Mouse (Mus musculus): ENCODE measurements at regions not wholly inside any gene's neighbourhood (a gene's known extent, or its start where the extent isn't known, plus 50 kb on each side); places are given as distances from the start of the nearest gene placed in this dataset.

- no peak for DNase-seq (ENCODE audit: low spot score in 2 of 2)
Measured at GRCm38 (mm10) chr10:111694227-111695200, 188.4 kb downstream of the Phlda1 start.

DNA sequence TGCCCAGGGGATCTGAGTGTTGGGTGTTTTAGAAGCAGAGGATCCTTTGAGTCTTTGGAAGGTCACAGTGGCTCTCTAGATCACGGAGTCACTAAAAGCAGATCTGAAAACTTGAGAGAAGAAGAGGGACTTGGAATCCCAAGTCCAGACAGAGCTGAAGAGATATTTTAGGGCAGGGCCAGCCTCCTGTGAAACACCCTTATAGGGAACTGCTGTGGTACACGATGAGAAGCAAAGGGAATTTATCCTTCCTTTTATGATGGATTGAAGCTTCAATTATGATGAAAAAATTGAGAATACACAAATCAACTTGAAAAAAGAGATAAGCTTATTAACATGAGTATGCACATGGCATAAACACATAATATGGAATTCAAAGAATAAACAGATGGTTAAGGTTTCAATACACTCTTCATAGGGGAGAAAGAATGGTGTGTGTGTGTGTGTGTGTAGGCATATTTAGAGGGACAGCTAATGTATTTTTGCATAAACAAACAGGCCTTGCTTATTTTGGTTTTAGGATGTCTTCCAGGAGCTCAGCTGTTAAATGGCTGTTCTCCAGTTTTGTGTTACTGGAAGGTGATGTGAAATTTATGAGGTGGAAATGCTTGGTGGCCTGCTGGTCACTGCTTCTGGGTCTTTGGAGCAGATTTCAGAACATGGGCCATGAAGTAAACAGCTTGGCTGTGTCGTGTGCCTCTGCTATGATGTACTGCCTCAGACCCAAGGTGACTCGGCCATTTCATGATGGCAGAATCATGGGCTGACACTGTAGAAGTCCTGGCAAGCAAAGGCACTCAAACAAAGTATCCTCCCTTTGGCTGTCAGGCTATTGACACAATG, 190.1 kb downstream of the Phlda1 start:
- no peak for DNase-seq (ENCODE audit: low spot score in 2 of 2)

GRCm38 (mm10) chr10:111696987-111697386, 190.9 kb downstream of the Phlda1 start:
- no peak for DNase-seq (ENCODE audit: low spot score in 2 of 2)

DNA sequence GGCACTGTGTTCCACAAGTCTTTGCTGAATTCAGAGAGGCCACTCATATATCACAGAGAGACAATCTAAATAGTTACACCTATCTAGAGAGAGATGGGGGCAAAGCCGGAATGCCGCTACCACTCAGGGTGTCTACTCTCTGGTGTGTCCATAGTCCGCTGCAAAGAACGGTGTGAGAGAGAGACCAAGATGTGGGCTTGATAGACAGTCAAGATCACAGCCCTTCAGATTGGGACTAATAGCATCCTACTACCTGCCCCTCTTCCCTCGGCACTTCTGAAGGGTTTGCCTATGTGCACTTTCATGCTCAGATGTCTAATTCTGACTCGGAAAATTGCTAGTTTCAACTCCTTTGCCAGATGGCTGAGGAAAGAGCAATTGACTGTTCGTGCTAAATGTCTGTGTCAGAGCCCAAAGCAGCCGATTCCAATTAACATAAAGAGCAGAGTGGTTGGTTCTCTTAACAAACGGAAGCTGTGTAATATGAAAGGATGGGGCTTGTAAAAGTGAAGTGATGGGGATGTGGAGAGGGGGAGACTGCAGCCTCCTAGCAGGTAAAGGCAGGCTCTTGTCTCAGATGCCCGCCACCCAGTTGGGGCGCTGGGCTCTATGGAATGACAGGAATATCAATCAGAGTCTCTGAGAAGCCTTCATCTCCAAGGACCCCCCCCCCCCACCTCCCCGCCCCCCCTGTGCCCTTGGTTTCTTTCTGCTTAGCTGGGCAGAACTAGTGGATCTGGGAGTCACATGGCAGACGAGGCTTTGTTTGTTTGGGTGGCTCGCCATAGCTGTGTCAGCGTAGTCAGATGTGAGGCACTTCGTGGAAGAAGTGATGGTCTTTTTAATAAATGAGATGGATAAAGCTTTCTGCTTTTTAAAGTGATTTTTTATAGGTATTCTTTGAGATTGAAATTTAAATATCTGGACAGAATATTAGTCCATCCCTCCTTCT, 193.7 kb downstream of the Phlda1 start:
- DNase-seq (ENCODE audit: low spot score in 2 of 2) = no peak

DNA sequence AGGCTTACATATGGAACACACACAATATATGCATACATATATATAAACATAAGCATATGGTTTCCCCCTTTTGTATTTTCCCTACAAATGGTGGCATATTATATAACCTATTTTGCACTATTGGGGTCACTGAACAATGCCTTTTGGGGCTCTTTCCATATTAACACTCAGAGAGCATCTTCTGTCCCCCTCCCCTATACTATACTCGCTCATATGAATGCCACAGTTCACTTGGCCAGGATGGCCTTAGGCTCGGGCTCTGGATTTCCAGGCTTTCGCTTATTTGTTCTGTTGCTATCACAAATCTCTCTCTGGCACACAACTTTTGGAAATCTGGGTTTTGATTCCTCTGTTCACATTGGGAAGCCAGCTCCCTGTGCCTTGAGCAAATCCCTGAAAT, 194.5 kb downstream of the Phlda1 start:
- DNase-seq (ENCODE audit: low spot score in 2 of 2) = no peak

GRCm38 (mm10) chr10:111701138-111701537, 195.1 kb downstream of the Phlda1 start:
- DNase-seq (ENCODE audit: low spot score in 2 of 2) = no peak

DNA sequence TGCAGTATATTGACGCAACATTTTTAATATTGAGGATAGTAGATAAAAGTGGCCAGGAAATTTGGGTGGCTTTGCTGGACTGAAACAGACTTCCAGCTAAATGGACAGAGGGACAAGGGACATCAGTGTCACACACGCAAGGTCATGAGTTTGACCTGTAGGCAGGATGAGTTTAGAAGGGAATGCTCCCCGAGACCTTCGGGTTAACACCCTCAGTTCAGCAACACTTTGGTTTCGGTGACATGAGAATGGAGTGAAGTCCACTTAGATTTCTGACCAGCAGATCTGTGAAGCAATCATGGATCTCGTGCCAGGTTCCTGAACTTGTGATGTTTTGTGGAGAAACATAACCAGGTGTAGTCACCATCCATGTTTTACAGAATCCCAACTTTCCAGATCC, 196.3 kb downstream of the Phlda1 start:
- no peak for DNase-seq (ENCODE audit: low spot score in 2 of 2)

DNA sequence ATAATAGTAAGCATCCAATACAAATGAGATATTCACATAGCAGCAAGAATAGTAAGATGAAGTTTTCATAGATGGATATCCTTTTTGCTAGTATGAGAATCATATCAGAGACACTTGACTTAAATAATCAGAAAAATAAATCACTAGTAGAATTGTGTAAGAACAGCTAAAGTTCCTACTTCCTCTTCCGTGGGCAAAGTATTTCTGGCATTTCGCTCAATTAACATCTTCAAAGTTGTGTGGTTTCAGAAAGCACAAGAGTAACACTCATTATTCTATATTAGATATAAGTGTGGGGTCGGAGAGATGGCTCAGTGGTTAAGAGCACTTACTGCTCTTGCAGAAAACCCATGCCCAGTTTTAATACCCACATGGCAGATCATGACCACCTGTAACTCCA, 197.4 kb downstream of the Phlda1 start:
- DNase-seq (ENCODE audit: low spot score in 2 of 2) = no peak

DNA sequence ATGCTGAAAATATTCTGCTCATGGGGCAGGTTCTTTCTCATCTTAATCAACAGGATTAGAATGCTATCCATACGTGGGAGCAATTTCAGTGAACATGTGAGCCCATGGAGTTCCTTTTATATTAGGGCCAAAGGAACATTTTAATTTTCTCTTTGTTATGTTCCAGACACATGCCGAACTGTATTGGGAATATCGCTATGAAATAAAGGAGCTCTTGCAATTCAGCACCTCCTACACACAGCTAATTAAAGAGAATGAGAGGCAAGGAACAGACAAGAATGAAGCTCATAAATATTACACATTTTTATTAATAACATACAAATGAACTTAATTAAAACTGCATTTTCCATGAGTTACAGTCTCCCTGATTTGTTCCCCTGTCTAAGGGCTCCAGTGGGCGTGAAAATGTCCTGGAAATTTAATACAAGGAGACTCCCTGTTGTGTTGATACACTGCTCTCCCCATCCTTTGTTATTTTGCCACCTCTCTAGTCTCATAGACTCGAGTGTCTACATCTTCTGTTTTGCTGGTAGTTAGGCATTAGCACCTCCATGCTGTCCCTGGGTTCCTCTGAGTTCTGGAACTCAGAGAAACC, 205.5 kb downstream of the Phlda1 start:
- no peak for DNase-seq (ENCODE audit: low spot score in 2 of 2)

GRCm38 (mm10) chr10:111712991-111713390, 206.9 kb downstream of the Phlda1 start:
- DNase-seq (ENCODE audit: low spot score in 2 of 2) = no peak

- no peak for DNase-seq (ENCODE audit: low spot score in 2 of 2)
Measured at GRCm38 (mm10) chr10:111713676-111714075, 207.6 kb downstream of the Phlda1 start.

DNA sequence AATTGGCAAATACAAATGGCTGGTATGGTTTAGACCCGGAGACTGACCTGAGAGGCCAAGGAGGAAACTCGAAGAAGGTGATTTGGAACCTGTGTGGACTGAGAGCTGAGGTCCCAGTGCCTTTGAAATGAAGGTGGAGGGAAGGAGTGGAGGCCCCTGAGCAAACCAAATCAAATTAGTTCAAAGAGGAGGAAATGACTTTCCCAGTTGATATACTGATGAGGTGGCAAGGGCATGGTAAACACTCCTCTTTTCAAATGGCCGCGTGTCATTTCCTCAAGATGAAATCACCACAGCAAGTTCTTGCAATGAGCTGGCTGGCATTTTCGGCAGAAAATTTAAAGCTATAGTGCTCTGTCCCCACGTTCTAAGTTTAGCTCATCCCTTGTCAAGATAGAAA, 209.1 kb downstream of the Phlda1 start:
- DNase-seq (ENCODE audit: low spot score in 2 of 2) = no peak

DNA sequence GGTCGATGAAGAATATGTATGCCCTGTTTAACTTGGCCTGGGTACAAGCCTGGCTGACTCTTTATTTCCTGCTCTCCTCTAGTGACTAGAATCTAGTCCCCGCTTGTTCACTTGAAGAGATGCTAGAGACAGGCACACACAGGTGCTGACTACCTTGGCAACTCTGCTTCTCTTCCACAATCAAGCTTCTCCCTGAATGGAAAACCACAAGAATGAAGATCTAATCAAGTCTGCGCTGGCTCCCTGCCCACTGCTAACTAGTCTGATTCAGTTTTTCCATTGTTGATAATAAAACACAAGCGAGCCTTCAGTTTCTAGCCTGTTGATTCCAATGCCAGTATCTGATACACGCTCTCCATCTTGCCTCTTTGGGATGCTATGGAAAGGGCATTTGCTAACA, 213.5 kb downstream of the Phlda1 start:
- no peak for DNase-seq (ENCODE audit: low spot score in 2 of 2)

- DNase-seq (ENCODE audit: low spot score in 2 of 2) = no peak
Measured at GRCm38 (mm10) chr10:111721068-111721467, 215.0 kb downstream of the Phlda1 start.

- no peak for DNase-seq (ENCODE audit: low spot score in 2 of 2)
Measured at GRCm38 (mm10) chr10:111723885-111724284, 217.8 kb downstream of the Phlda1 start.

DNA sequence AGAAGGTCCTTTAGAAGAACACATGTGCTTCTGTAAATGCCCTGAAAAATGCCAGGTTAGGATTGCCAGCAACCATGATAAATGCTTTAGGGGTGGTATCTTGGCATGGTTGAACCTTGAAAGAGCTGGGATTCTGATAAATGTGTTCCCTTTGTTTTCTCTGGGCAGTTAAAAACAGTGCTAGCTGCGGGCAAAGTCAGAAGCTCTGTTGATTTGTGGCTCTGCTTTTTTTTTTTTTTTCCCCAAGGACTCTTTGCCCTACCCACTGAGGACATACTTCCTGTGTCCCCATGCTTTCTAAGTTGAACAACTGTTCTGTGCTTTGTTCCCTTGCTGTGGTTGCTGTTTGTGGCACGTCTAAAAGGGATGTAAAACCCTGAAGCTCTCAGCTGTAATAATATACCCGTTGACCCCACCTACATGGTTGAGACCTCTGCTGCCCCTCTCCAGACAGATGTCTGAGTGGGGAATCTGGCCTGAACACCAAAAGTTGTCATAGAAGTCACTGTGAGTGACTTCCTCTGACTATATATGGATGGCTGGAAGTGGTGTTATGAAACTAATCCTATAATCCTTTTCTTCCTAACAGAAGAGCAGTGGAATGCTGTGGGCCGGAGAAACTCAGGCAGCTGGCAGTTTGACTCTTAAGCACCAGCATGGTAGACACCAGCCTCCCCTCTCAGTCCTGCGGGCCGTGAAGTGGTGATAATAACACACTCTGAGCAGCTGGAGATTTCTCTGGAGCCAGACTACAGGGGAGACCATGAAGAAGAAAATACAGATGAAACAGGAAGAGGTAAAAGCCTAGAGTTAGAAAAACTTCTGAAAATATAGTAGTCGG, 218.7 kb downstream of the Phlda1 start:
- no peak for DNase-seq (ENCODE audit: low spot score in 2 of 2)

DNA sequence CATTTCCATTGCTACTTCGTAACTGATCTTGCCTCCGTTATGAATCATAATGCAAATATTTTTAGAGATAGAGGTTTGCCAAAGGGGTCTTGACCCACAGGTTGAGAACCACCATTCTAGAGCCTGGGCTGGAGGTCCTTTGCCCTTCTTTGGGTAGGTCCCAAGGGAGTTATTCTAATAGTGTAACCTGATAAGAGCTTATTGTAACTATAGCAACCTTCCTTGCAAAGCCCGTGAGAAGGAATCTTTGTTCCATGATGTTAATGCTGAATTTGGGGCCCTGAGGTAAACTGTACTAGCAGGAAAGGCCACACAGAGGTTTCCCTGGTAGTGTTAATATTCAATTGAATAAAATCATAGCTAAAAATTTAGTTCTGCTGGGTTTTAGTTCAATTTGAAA, 229.9 kb downstream of the Phlda1 start:
- no peak for DNase-seq (ENCODE audit: low spot score in 2 of 2)

DNA sequence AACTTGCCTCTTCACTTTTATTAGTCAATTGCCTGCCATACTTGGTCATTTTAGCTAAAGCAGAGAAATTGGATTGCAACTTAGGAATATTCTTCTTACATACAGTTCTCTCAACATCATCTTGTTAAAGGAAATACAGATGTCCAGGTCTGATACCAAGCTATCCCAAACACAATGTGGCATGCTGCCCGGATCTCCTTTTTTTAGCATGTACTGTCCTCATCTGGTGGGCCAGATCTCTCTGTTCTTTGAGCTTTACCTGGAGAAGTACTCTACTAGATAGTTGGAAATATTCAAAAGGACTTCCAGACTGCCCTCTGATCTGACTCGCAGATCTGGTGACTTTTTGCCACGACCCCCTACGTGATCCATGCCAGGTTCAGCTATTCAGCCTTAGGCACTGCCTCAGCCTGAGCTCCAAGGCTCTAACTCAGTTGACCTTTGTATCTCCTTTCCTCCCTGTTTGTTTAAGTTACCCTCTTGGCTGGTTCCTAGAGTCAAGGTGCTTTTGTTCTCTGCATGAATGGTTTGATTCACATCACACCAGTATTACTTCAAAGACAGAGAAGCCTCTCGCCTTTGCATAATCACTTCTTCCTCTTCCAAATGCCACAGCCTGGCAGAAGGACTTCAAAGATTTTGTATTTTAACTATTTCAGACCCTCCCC, 232.9 kb upstream of the Krr1 start:
- no peak for DNase-seq (ENCODE audit: low spot score in 2 of 2)

Data from adrenal gland, postnatal 4 days (tissue).